Mouse (Mus musculus) cerebellum, postnatal 25 days (tissue): ENCODE measurements around the gene Clec2e.

Experiments used
- DNase-seq, 2 experiments: peaks; one replicate each; pipeline ENCODE4 v3.0.0; 2021; ENCODE audit warnings: mixed read lengths in 2 of 2

The Clec2e gene

GRCm38 (mm10) chr6:129056237-129056636 lies 44.5 kb downstream of the Clec2e start:
- no peak for DNase-seq

DNA sequence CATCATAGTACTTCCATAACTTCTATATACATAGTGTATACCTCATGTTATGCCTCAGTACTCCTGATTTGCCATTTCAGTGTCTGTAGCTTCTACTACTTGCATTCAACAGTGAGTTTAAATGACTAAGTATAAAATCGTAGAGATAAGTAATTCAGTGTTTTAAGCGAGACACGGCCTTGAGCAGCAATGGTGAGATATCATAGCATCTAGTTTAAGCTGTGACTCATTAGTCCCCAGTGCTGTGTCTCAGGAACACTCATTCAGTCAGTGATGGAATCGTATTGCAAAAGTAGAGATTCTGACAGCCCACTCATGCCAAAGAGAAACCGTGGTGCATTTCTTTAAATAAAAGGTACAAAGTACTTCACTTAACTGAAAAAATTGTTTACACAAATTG lies 49.0 kb downstream of the Clec2e start:
- no peak for DNase-seq

- DNase-seq, result no peak
Observed at GRCm38 (mm10) chr6:129051086-129051485, 49.6 kb downstream of the Clec2e start.

- no peak for DNase-seq
Observed at GRCm38 (mm10) chr6:129049596-129050251, 51.0 kb downstream of the Clec2e start.

GRCm38 (mm10) chr6:129048857-129049473 lies 51.7 kb downstream of the Clec2e start:
- peak in 1 of 2 experiments; percentile 22 for DNase-seq

DNA sequence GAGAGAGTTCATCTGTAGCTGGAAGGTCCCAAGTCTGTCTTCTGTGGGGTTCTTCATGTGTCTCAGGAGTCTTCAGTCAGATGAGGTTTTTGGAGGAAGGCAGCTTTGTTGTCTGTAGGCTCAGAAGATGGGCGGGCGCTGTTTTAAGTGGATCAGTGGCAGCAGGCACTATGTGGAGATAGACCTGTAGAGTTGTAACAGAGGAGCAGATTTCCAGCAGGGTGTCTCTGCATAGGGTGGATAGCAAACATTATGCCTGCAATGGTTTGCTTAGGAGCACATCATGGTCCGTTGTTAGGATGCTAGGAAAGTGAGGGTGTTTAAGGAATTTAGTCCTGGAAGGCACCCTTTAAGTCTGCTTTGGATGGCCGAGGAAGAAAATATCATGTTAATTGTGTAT lies 52.3 kb downstream of the Clec2e start:
- no peak for DNase-seq

DNA sequence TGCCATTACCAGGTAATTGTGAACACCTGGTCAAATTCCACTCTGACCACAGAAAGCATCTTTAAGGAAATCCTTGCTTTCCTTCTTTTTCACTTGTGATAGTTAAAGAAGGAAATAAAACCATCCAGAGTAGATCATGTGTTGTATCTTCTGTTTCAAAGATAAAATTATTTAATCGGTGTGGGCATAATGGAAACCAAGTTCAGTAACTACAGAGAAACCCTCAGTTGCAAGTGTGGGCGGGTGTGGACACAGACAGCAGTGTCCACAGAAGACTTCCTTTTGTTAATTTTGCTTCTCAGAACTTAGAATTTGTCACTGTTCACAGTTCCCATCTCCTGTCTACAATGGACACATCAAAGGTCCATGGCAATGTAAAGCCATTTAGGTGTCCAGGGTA lies 55.1 kb downstream of the Clec2e start, which contains the start of gene Klrb1f:
TSS of gene Klrb1f (plus strand) at position 301 of the 400 bp plus-strand sequence.
- DNase-seq, result no peak

GRCm38 (mm10) chr6:129042470-129042869 lies 58.2 kb downstream of the Clec2e start:
- DNase-seq, result no peak
